Mouse (Mus musculus) intestine, postnatal 0 days (tissue): ENCODE data around the gene Cib4. TPM values are rescaled to one million over a fixed set of nuclear protein-coding genes. Genes with fewer than 3 reads are reported as not detected.

ENCODE experiments used
- ATAC-seq: fragments of 200-750 bp; cut with Nextera tagmentation; 2 replicates; pipeline ENCODE4 v1.8.0; 2017; ENCODE audit warnings: mild to moderate bottlenecking, moderate TSS enrichment, moderate library complexity
- H3K27ac ChIP-seq: fragments of 300-500 bp; sonication (generic); 2 replicates; pipeline ENCODE4 v1.5.1; 2014; ENCODE audit warnings: mild to moderate bottlenecking, low read depth, low read length, moderate library complexity
- H3K27me3 ChIP-seq: fragments of 300-500 bp; sonication (generic); replicated peaks from 2 replicates; pipeline ENCODE4 v1.6.1; 2014; ENCODE audit warnings: low read length, mixed read lengths; ENCODE audit not compliant: control insufficient read depth, insufficient read depth
- H3K36me3 ChIP-seq: fragments of 300-500 bp; sonication (generic); 2 replicates; pipeline ENCODE4 v1.6.1; 2014; ENCODE audit warnings: mild to moderate bottlenecking, moderate library complexity; ENCODE audit not compliant: control insufficient read depth, insufficient read depth
- H3K4me1 ChIP-seq: fragments of 300-500 bp; sonication (generic); replicated peaks from 2 replicates; pipeline ENCODE4 v1.6.1; 2014; ENCODE audit warnings: antibody characterized with exemption, low read length, mixed read lengths; ENCODE audit not compliant: control insufficient read depth, insufficient read depth
- H3K4me2 ChIP-seq: fragments of 300-500 bp; sonication (generic); replicated peaks from 2 replicates; pipeline ENCODE4 v1.6.1; 2014; ENCODE audit warnings: low read depth, mild to moderate bottlenecking, moderate library complexity
- H3K4me3 ChIP-seq: fragments of 300-500 bp; sonication (generic); 2 replicates; pipeline ENCODE4 v1.5.1; 2014; ENCODE audit warnings: low read depth, low read length
- H3K9ac ChIP-seq: fragments of 300-500 bp; sonication (generic); 2 replicates; pipeline ENCODE4 v1.6.1; 2014; ENCODE audit warnings: mild to moderate bottlenecking, low read depth, low read length
- H3K9me3 ChIP-seq: fragments of 300-500 bp; sonication (generic); 2 replicates; pipeline ENCODE4 v1.6.1; 2016; ENCODE audit warnings: mixed run types; ENCODE audit not compliant: control insufficient read depth
- CTCF ChIP-seq: sonication (generic); IDR thresholded peaks from 2 replicates; pipeline ENCODE4 v1.5.1; 2016; ENCODE audit warnings: low read depth, mild to moderate bottlenecking, control low read depth, antibody characterized with exemption, moderate library complexity
- WGBS: fragments of 180-500 bp; shearing (Covaris S2); extraction: QIAGEN DNeasy Blood & Tissue Kit; methylation state at CpG from one replicate; pipeline ENCODE4 v1.1.7; 2014; 5-methylcytosine and 5-hydroxymethylcytosine counted together
- polyA plus RNA-seq: library from polyadenylated mRNA; unstranded; fragments of >200 nt; fragmentation: Nextera tagmentation; extraction: Ambion mirVana; gene quantifications from 2 replicates; pipeline ENCODE4 v1.2.1, GENCODE M21; 2015

Cib4 gene
- polyA plus RNA-seq, 1 experiment from 2014 or later = not detected

- Histone ChIP-seq H3K27me3 (no peaks in the 10 kb centered on the region), H3K4me1 (no peaks in the 10 kb centered on the region), H3K27ac (no peak overlapping the region), H3K36me3 (no peaks in the 10 kb centered on the region), H3K9ac (no peak overlapping the region), H3K4me2 (no peak overlapping the region), H3K9me3 (no peaks in the 10 kb centered on the region), H3K4me3 (no peak overlapping the region)
- TF ChIP-seq CTCF = no peak
- ATAC-seq = no peak
- 74% methylated on average over 2 of the region's 2 CpGs for WGBS
These were observed 3.0 kb upstream of the Cib4 start for GRCm38 (mm10) chr5:30548681-30549080.

- Histone ChIP-seq H3K9me3 (no peaks in the 10 kb centered on the region), H3K4me1 (no peaks in the 10 kb centered on the region), H3K36me3 (no peaks in the 10 kb centered on the region), H3K4me2 (no peak overlapping the region), H3K27ac (no peak overlapping the region), H3K27me3 (no peaks in the 10 kb centered on the region), H3K4me3 (no peak overlapping the region), H3K9ac (no peak overlapping the region)
- TF ChIP-seq CTCF = no peak
- ATAC-seq = no peak
- WGBS = 37% methylated on average over 7 of the region's 7 CpGs
These were observed 9.5 kb downstream of the Cib4 start for GRCm38 (mm10) chr5:30536051-30536570.

GRCm38 (mm10) chr5:30534637-30535036, 11.0 kb downstream of the Cib4 start:
- Histone ChIP-seq H3K36me3 (no peaks in the 10 kb centered on the region), H3K4me1 (0 out of 2 replicates have a peak, but pooled peaks cover 3% of the 10 kb centered on the region), H3K4me2 (no peak overlapping the region), H3K9ac (no peak overlapping the region), H3K9me3 (no peaks in the 10 kb centered on the region), H3K27me3 (no peaks in the 10 kb centered on the region), H3K27ac (no peak overlapping the region), H3K4me3 (no peak overlapping the region)
- no peak for ATAC-seq
- no peak for TF ChIP-seq CTCF
- 69% methylated on average over 6 of the region's 6 CpGs for WGBS

GRCm38 (mm10) chr5:30528906-30529305, 16.7 kb downstream of the Cib4 start:
- no peak for TF ChIP-seq CTCF
- Histone ChIP-seq H3K27ac (no peak overlapping the region), H3K9me3 (no peaks in the 10 kb centered on the region), H3K4me2 (no peak overlapping the region), H3K4me1 (0 out of 2 replicates have a peak, but pooled peaks cover 3% of the 10 kb centered on the region), H3K4me3 (no peak overlapping the region), H3K9ac (no peak overlapping the region), H3K36me3 (no peaks in the 10 kb centered on the region), H3K27me3 (no peaks in the 10 kb centered on the region)
- WGBS = 46% methylated on average over 4 of the region's 4 CpGs
- no peak for ATAC-seq

GRCm38 (mm10) chr5:30527129-30527528, 18.5 kb downstream of the Cib4 start:
- H3K4me1 ChIP-seq = 0 out of 2 replicates have a peak, but pooled peaks cover 3% of the 10 kb centered on the region
- H3K36me3 ChIP-seq = no peaks in the 10 kb centered on the region
- H3K9me3 ChIP-seq = no peaks in the 10 kb centered on the region
- H3K27me3 ChIP-seq = no peaks in the 10 kb centered on the region
- no peak for ATAC-seq
- no peak overlapping the region for H3K4me2 ChIP-seq
- no peak overlapping the region for H3K9ac ChIP-seq
- H3K27ac ChIP-seq = no peak overlapping the region
- 86% methylated on average over 5 of the region's 5 CpGs for WGBS
- no peak for TF ChIP-seq CTCF
- H3K4me3 ChIP-seq = no peak overlapping the region

- Histone ChIP-seq H3K9ac (no peak overlapping the region), H3K4me1 (0 out of 2 replicates have a peak, but pooled peaks cover 3% of the 10 kb centered on the region)
- WGBS = 28% methylated on average over 12 of the region's 12 CpGs
These were observed 19.5 kb downstream of the Cib4 start for GRCm38 (mm10) chr5:30525920-30526836.

More at GRCm38 (mm10) chr5:30525920-30526836, 19.5 kb downstream of the Cib4 start:
- Histone ChIP-seq H3K27me3 (no peaks in the 10 kb centered on the region), H3K4me2 (no peak overlapping the region), H3K27ac (no peak overlapping the region), H3K4me3 (no peak overlapping the region), H3K36me3 (no peaks in the 10 kb centered on the region), H3K9me3 (no peaks in the 10 kb centered on the region)
- ATAC-seq = no peak
- TF ChIP-seq CTCF = no peak
